Mouse (Mus musculus): ENCODE measurements around the gene Arhgap10.

Gene Arhgap10

GRCm38 (mm10) chr8:77517301-77518200, at the start of gene Arhgap10:
Arhgap10 (minus strand) TSS chr8:77517953.
- WGBS: 1% methylated on average over 89 of the region's 95 CpGs

GRCm38 (mm10) chr8:77561441-77561840, 43.7 kb upstream of the Arhgap10 start:
- 88% methylated on average over 3 of the region's 3 CpGs for WGBS

GRCm38 (mm10) chr8:77552491-77552890, 34.7 kb upstream of the Arhgap10 start:
- whole genome bisulfite sequencing: 95% methylated on average over 3 of the region's 3 CpGs

GRCm38 (mm10) chr8:77549881-77550580, 32.3 kb upstream of the Arhgap10 start:
- WGBS: 6% methylated on average over 7 of the region's 7 CpGs

GRCm38 (mm10) chr8:77549121-77549706, 31.5 kb upstream of the Arhgap10 start, which contains the start of gene Prmt9:
Prmt9 (plus strand) TSS chr8:77549397.
- 3% methylated on average over 42 of the region's 42 CpGs for WGBS

- WGBS: 85% methylated on average over 4 of the region's 4 CpGs
These were observed 27.9 kb upstream of the Arhgap10 start for GRCm38 (mm10) chr8:77545616-77546015.

- WGBS: 82% methylated on average over 3 of the region's 3 CpGs
These were observed 26.7 kb upstream of the Arhgap10 start for GRCm38 (mm10) chr8:77544428-77544827.

GRCm38 (mm10) chr8:77543152-77543777, 25.5 kb upstream of the Arhgap10 start:
- 81% methylated on average over 6 of the region's 6 CpGs for WGBS

- 94% methylated on average over 1 of the region's 1 CpGs for WGBS
These were observed 20.5 kb upstream of the Arhgap10 start for GRCm38 (mm10) chr8:77538256-77538655.

GRCm38 (mm10) chr8:77536821-77537220, 19.1 kb upstream of the Arhgap10 start:
- WGBS: 83% methylated on average over 12 of the region's 12 CpGs

GRCm38 (mm10) chr8:77535026-77535595, 17.4 kb upstream of the Arhgap10 start:
- WGBS: 76% methylated on average over 5 of the region's 5 CpGs

GRCm38 (mm10) chr8:77534358-77534992, 16.7 kb upstream of the Arhgap10 start:
- WGBS: 82% methylated on average over 8 of the region's 8 CpGs

GRCm38 (mm10) chr8:77526130-77526529, 8.4 kb upstream of the Arhgap10 start:
- 89% methylated on average over 8 of the region's 8 CpGs for WGBS

- WGBS: 96% methylated on average over 2 of the region's 2 CpGs
These were observed 7.2 kb upstream of the Arhgap10 start for GRCm38 (mm10) chr8:77524906-77525305.

GRCm38 (mm10) chr8:77524018-77524615, 6.4 kb upstream of the Arhgap10 start:
- 78% methylated on average over 14 of the region's 14 CpGs for WGBS

GRCm38 (mm10) chr8:77522984-77523383, 5.2 kb upstream of the Arhgap10 start:
- 66% methylated on average over 8 of the region's 8 CpGs for WGBS

- 88% methylated on average over 8 of the region's 8 CpGs for WGBS
These were observed 3.5 kb upstream of the Arhgap10 start for GRCm38 (mm10) chr8:77521028-77521785.

GRCm38 (mm10) chr8:77520601-77521000, 2.8 kb upstream of the Arhgap10 start:
- 99% methylated on average over 4 of the region's 4 CpGs for WGBS

GRCm38 (mm10) chr8:77518201-77519115, 705 bp upstream of the Arhgap10 start:
- WGBS: 5% methylated on average over 33 of the region's 33 CpGs
